Mouse (Mus musculus): ENCODE results near the gene Bbx. TPM values are rescaled to one million over a fixed set of nuclear protein-coding genes. Genes with fewer than 3 reads are reported as not detected.

The Bbx gene
- polyA plus RNA-seq (2012; rRNA removed) = 52.7 and 55.5 TPM in 2 replicates

DNA sequence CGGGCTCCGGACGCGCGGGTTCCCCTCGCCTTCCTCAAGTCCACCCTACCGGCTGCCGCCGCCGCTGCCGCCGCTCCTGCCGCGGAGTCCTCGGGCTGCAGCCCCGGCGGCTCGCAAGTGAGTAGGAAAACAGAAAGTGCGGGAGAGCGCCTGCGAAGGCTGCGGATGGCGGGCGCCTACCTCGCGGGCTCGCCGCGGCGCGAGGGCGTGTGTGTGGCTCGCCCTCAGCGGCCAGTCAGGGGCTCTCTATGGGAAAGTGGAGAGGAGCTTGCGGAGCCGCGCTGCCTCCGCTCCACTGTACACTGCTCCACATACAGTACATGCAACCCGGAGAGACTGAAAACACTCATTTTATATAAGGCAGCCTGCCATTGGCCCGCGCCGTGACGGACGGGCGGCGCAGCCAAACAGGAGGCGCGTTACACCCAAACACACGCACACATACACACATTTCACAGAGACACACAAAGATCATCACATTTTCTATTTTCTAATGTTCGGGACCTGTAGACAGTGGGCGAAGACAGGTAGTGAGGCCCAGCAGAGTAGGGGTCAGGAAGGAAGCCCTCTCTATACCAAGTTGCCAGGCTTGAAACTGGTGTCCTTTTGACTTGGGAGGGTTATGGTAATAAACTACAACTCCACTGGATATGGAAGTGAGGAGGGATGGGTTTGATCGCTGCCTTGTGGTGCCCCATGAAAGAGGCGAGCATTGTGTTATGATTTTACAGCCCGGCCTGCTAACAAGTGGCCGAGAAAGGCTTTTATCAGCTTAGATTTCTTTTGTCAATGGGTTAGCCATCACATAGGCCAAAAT, at the start of gene Bbx:
Gene Bbx (minus strand): TSS at position 329 of the 817 bp plus-strand sequence.
- Histone ChIP-seq H3K4me1 (ENCODE audit: control insufficient read depth, insufficient read depth, low read length) (peaks cover 19% of the 10 kb centered on the region), H3K27me3 (ENCODE audit: control insufficient read depth, insufficient read depth, low read length) (no peaks in the 10 kb centered on the region; the same call in 1 of the 2 replicates), H3K4me3 (ENCODE audit: control insufficient read depth, low read depth, low read length) (peak within 1 kb of the TSS; percentile 85), H3K36me3 (ENCODE audit: control insufficient read depth, insufficient read depth, low read length) (no peaks in the 10 kb centered on the region), H3K27ac (ENCODE audit: control insufficient read depth, insufficient read depth, low read depth, low read length) (peak within 1 kb of the TSS; percentile 77)
- TF ChIP-seq CTCF (IDR thresholded peaks at IDR 0.05; ENCODE audit: control insufficient read depth, insufficient read depth, insufficient replicate concordance, low read depth, low read length) (no peak), POLR2A (IDR thresholded peaks at IDR 0.05; ENCODE audit: control insufficient read depth, low read depth, low read length) (peak; percentile 80; the same call in 1 of the 2 replicates)

DNA sequence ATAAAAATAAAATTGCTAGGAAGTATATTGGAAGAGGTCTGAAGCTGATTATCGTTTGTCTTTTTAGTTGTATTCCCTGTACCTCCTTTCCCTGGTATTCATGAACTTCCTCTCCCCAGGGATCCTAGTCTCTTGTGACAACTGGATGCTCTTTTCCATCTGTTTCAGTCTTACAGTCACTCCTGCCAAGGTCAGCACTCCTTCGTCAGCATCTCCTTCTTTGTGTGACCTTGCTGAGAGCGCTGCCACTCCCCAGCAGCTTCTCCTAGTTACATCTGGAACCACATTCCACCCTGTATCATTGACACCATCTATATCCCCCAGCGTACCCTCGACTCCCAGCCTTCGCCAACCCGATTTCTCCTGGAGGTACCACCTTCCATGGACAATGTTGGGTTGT, 49.7 kb upstream of the Bbx start:
- TF ChIP-seq POLR2A (IDR thresholded peaks at IDR 0.05; ENCODE audit: control insufficient read depth, low read depth, low read length) = no peak
- no peaks in the 10 kb centered on the region for H3K27me3 ChIP-seq (ENCODE audit: control insufficient read depth, insufficient read depth, low read length)
- peaks cover 10% of the 10 kb centered on the region for H3K4me1 ChIP-seq (ENCODE audit: control insufficient read depth, insufficient read depth, low read length)
- H3K4me3 ChIP-seq (ENCODE audit: control insufficient read depth, low read depth, low read length) = peak overlapping the region; percentile 20
- H3K27ac ChIP-seq (ENCODE audit: control insufficient read depth, insufficient read depth, low read depth, low read length) = peak overlapping the region; percentile 56
- no peaks in the 10 kb centered on the region for H3K36me3 ChIP-seq (ENCODE audit: control insufficient read depth, insufficient read depth, low read length)

DNA sequence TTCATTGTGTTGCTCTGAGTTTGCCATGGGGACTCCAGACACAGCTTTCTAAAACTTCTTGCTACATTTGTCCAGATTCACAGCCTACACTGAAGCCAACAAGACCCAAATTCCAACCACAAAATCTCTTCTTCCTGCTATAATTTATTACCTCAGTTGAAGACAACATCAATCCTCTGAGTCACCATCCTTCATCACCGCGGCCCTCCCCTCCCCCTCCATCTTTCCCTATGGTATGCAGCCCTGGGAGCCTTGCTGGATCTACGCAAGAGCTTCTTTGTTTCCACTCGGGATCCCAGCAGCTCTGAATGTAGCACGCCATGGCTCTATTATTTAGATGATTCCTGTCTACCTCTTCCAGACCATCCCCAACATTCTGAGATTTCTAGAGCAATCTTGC, 49.2 kb upstream of the Bbx start:
- Histone ChIP-seq H3K36me3 (ENCODE audit: control insufficient read depth, insufficient read depth, low read length) (no peaks in the 10 kb centered on the region), H3K4me1 (ENCODE audit: control insufficient read depth, insufficient read depth, low read length) (peaks cover 10% of the 10 kb centered on the region), H3K4me3 (ENCODE audit: control insufficient read depth, low read depth, low read length) (no peak overlapping the region), H3K27ac (ENCODE audit: control insufficient read depth, insufficient read depth, low read depth, low read length) (no peak overlapping the region), H3K27me3 (ENCODE audit: control insufficient read depth, insufficient read depth, low read length) (no peaks in the 10 kb centered on the region)
- no peak for TF ChIP-seq POLR2A (IDR thresholded peaks at IDR 0.05; ENCODE audit: control insufficient read depth, low read depth, low read length)
- TF ChIP-seq CTCF (IDR thresholded peaks at IDR 0.05; ENCODE audit: control insufficient read depth, insufficient read depth, insufficient replicate concordance, low read depth, low read length) = no peak

DNA sequence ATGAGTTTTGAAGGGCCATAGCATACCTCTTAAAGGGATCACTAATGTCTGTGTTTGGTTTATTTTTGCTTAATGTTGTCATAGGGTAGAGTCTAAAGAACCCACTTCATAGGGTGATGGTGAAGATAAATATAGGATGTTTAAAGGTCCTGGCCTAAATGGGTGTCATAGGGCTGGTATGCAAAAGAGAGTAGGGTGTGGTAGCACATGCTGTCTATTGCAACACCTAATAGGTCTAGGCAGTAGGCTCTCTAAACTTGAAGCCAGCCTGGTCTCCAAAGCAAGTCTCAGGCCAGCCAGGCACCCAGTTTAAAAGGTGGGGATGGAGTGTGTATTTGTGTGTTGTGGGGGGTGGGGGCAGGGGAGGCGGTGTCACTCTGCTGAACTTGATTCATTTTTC, 46.5 kb upstream of the Bbx start:
- Histone ChIP-seq H3K4me1 (ENCODE audit: control insufficient read depth, insufficient read depth, low read length) (peaks cover 5% of the 10 kb centered on the region), H3K27ac (ENCODE audit: control insufficient read depth, insufficient read depth, low read depth, low read length) (no peak overlapping the region), H3K4me3 (ENCODE audit: control insufficient read depth, low read depth, low read length) (no peak overlapping the region), H3K27me3 (ENCODE audit: control insufficient read depth, insufficient read depth, low read length) (no peaks in the 10 kb centered on the region), H3K36me3 (ENCODE audit: control insufficient read depth, insufficient read depth, low read length) (no peaks in the 10 kb centered on the region)
- TF ChIP-seq POLR2A (IDR thresholded peaks at IDR 0.05; ENCODE audit: control insufficient read depth, low read depth, low read length) (no peak), CTCF (IDR thresholded peaks at IDR 0.05; ENCODE audit: control insufficient read depth, insufficient read depth, insufficient replicate concordance, low read depth, low read length) (no peak)

DNA sequence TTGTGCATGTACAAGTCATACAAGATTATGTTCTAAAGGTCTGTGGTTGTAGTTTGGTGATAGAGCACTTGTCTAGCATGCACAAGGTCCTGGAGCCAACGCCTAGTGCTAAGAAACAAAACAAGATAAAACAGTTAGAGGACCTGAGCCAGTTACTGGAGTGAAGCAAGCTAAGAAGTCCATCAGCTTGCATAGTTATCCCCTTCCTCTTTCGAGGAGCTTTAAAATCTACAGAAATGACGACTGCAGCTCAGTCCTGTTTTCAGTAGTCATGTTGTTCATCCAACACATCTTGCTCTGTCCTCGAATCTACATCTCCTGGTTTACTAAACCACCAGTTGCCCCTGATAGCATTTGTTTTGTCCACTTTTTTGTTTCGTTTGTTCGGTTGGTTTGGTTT, 45.4 kb upstream of the Bbx start:
- Histone ChIP-seq H3K27me3 (ENCODE audit: control insufficient read depth, insufficient read depth, low read length) (no peaks in the 10 kb centered on the region), H3K4me1 (ENCODE audit: control insufficient read depth, insufficient read depth, low read length) (peaks cover 5% of the 10 kb centered on the region), H3K4me3 (ENCODE audit: control insufficient read depth, low read depth, low read length) (no peak overlapping the region), H3K36me3 (ENCODE audit: control insufficient read depth, insufficient read depth, low read length) (no peaks in the 10 kb centered on the region), H3K27ac (ENCODE audit: control insufficient read depth, insufficient read depth, low read depth, low read length) (no peak overlapping the region)
- TF ChIP-seq POLR2A (IDR thresholded peaks at IDR 0.05; ENCODE audit: control insufficient read depth, low read depth, low read length) (no peak), CTCF (IDR thresholded peaks at IDR 0.05; ENCODE audit: control insufficient read depth, insufficient read depth, insufficient replicate concordance, low read depth, low read length) (no peak)

DNA sequence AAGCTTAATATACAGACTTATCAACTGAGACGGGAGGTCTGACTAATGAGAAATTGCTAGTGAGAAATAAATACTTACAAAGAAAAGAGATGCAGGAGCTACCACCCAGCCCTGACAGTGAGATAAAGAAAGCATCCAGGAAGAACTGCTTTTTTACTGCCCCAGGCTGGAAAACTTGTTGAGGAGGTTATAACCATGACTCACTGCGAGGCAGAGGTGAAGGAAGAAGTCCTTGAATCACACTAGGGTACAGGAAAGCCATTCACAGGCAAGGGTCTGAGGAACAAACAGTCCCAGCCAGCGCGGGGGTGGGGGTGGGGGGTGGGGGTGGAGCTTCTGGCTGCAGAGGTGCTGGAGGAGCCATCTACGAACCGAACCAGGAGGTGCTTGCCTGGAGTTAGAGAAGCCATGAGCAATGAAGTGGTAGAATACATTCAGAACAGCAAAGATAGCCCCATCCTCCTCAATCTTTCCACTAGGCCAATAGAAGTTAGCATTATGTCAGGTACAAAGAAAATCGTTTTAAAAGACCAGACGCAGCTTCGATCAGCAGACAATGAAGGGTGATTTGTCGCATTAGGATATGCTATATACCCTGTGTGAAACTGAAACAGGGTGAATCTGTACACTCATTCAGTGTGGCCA, 30.2 kb upstream of the Bbx start:
- H3K4me3 ChIP-seq (ENCODE audit: control insufficient read depth, low read depth, low read length) = no peak overlapping the region
- H3K36me3 ChIP-seq (ENCODE audit: control insufficient read depth, insufficient read depth, low read length) = no peaks in the 10 kb centered on the region
- H3K27ac ChIP-seq (ENCODE audit: control insufficient read depth, insufficient read depth, low read depth, low read length) = no peak overlapping the region
- no peaks in the 10 kb centered on the region for H3K27me3 ChIP-seq (ENCODE audit: control insufficient read depth, insufficient read depth, low read length)
- H3K4me1 ChIP-seq (ENCODE audit: control insufficient read depth, insufficient read depth, low read length) = no peaks in the 10 kb centered on the region; the same call in 1 of the 2 replicates
- no peak for TF ChIP-seq POLR2A (IDR thresholded peaks at IDR 0.05; ENCODE audit: control insufficient read depth, low read depth, low read length)

DNA sequence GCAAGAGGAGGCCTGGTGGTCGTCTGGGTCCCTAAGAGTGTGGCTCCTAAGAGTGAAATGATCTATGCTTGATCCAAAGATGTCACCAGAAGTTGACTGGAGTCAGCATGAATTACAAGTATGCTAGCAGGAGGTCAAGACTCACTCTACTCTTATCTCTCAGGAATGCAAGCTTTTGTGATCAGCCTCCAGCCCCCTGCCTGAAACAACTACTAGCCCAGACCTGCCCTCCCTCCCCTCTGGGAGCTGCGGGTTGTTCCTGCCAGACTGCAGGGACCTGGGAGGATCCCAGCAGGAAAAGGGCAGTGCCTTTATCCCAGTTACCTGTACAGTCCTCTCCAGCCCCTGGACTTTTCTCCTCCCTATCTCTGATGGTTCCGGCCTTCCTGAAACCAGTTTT, 27.0 kb upstream of the Bbx start:
- TF ChIP-seq CTCF (IDR thresholded peaks at IDR 0.05; ENCODE audit: control insufficient read depth, insufficient read depth, insufficient replicate concordance, low read depth, low read length) (no peak), POLR2A (IDR thresholded peaks at IDR 0.05; ENCODE audit: control insufficient read depth, low read depth, low read length) (no peak)
- Histone ChIP-seq H3K4me3 (ENCODE audit: control insufficient read depth, low read depth, low read length) (no peak overlapping the region), H3K4me1 (ENCODE audit: control insufficient read depth, insufficient read depth, low read length) (no peaks in the 10 kb centered on the region; the same call in 1 of the 2 replicates), H3K27ac (ENCODE audit: control insufficient read depth, insufficient read depth, low read depth, low read length) (no peak overlapping the region), H3K36me3 (ENCODE audit: control insufficient read depth, insufficient read depth, low read length) (no peaks in the 10 kb centered on the region), H3K27me3 (ENCODE audit: control insufficient read depth, insufficient read depth, low read length) (no peaks in the 10 kb centered on the region)
